Mouse (Mus musculus) retina, postnatal 7 days (tissue): ENCODE data around the gene Stk31.
"Not testable (repeated sequence)": the region's sequence is repeated elsewhere in the genome, so short reads cannot be mapped to it uniquely, and the experiment has no call there.

Experiments
- DNase-seq: peaks from one replicate; pipeline ENCODE4 v3.0.0-alpha.2; 2012; ENCODE audit warnings: low read depth, low spot score

Gene Stk31

GRCm38 (mm10) chr6:49395316-49395715 lies at the start of gene Stk31:
TSS of gene Stk31 (plus strand) at chr6:49395604.
- no peak for DNase-seq

GRCm38 (mm10) chr6:49349826-49350225 lies 45.6 kb upstream of the Stk31 start:
- no peak for DNase-seq

GRCm38 (mm10) chr6:49354613-49355012 lies 40.8 kb upstream of the Stk31 start:
- DNase-seq = no peak

GRCm38 (mm10) chr6:49355171-49355570 lies 40.2 kb upstream of the Stk31 start:
- DNase-seq = no peak

GRCm38 (mm10) chr6:49360420-49360819 lies 35.0 kb upstream of the Stk31 start:
- no peak for DNase-seq

GRCm38 (mm10) chr6:49367159-49368054 lies 28.0 kb upstream of the Stk31 start, which contains the start of gene Fam221a:
TSS of gene Fam221a (plus strand) at chr6:49367739.
- DNase-seq = peak; percentile 91

- DNase-seq = no peak
These were observed 27.2 kb upstream of the Stk31 start for GRCm38 (mm10) chr6:49368212-49368611.

GRCm38 (mm10) chr6:49372705-49373104 lies 22.7 kb upstream of the Stk31 start:
- DNase-seq = no peak

GRCm38 (mm10) chr6:49373943-49374342 lies 21.5 kb upstream of the Stk31 start:
- no peak for DNase-seq

- no peak for DNase-seq
These were observed 17.1 kb upstream of the Stk31 start for GRCm38 (mm10) chr6:49378328-49378727.

- DNase-seq = no peak
These were observed 1.1 kb upstream of the Stk31 start for GRCm38 (mm10) chr6:49394276-49394675.

GRCm38 (mm10) chr6:49397466-49397865 lies 2.1 kb downstream of the Stk31 start:
- peak; percentile 33 for DNase-seq

GRCm38 (mm10) chr6:49398365-49398764 lies 3.0 kb downstream of the Stk31 start:
- peak; percentile 23 for DNase-seq

- no peak for DNase-seq
These were observed 15.4 kb downstream of the Stk31 start for GRCm38 (mm10) chr6:49410830-49411229.

GRCm38 (mm10) chr6:49412967-49413366 lies 17.6 kb downstream of the Stk31 start:
- not testable (repeated sequence) for DNase-seq

- DNase-seq = no peak
These were observed 20.6 kb downstream of the Stk31 start for GRCm38 (mm10) chr6:49415971-49416370.

GRCm38 (mm10) chr6:49437306-49437705 lies 41.9 kb downstream of the Stk31 start:
- no peak for DNase-seq

- no peak for DNase-seq
These were observed 62.7 kb downstream of the Stk31 start for GRCm38 (mm10) chr6:49458112-49458511.

GRCm38 (mm10) chr6:49483205-49483604 lies 87.8 kb downstream of the Stk31 start:
- DNase-seq = no peak

- DNase-seq = no peak
These were observed 96.1 kb downstream of the Stk31 start for GRCm38 (mm10) chr6:49491526-49491925.

GRCm38 (mm10) chr6:49519053-49519452 lies 123.6 kb downstream of the Stk31 start:
- DNase-seq = peak; percentile 41
